Mouse (Mus musculus) splenic B cell, adult 2 months (primary cell): ENCODE measurements around the gene Xpr1.
"Not testable (repeated sequence)": the region's sequence is repeated elsewhere in the genome, so short reads cannot be mapped to it uniquely, and the experiment has no call there.

ENCODE experiments used
- DNase-seq: peaks from one replicate; pipeline ENCODE4 v3.0.0-alpha.2; 2011; ENCODE audit warnings: low read depth, low spot score
- H3K27me3 ChIP-seq: 2 replicates; pipeline ENCODE4 v1.6.1; 2012; ENCODE audit warnings: mild to moderate bottlenecking, low read length, moderate library complexity, mixed read lengths; ENCODE audit not compliant: control insufficient read depth, poor library complexity, insufficient read depth, severe bottlenecking
- H3K36me3 ChIP-seq: 2 replicates; pipeline ENCODE4 v1.6.1; 2012; ENCODE audit warnings: mild to moderate bottlenecking, low read length, moderate library complexity, mixed read lengths; ENCODE audit not compliant: control insufficient read depth, poor library complexity, insufficient read depth, severe bottlenecking

Gene Xpr1

DNA sequence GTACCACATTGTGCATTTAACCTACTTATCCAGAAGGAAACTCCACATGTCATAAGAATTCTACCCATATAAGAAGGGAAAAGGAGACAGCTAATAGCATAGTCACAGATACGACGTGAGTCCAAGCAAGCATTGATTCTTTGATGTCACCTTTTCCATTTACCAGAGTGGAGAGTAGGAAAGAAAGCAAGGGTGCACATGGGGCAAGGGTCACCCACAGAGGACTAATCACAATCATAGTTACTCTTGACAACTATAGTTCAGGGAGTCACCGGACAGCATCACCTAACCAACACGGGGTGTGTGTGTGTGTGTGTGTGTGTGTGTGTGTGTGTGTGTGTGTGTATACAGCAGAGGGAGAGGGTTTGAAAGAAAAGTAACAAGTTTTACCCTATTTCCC is 141.4 kb downstream of the Xpr1 start:
- H3K36me3 ChIP-seq = peaks cover 11% of the 10 kb centered on the region
- H3K27me3 ChIP-seq = no peaks in the 10 kb centered on the region
- DNase-seq = no peak

GRCm38 (mm10) chr1:155274976-155275375 is 142.2 kb downstream of the Xpr1 start:
- DNase-seq = no peak
- H3K36me3 ChIP-seq = peaks cover 7% of the 10 kb centered on the region
- no peaks in the 10 kb centered on the region for H3K27me3 ChIP-seq

DNA sequence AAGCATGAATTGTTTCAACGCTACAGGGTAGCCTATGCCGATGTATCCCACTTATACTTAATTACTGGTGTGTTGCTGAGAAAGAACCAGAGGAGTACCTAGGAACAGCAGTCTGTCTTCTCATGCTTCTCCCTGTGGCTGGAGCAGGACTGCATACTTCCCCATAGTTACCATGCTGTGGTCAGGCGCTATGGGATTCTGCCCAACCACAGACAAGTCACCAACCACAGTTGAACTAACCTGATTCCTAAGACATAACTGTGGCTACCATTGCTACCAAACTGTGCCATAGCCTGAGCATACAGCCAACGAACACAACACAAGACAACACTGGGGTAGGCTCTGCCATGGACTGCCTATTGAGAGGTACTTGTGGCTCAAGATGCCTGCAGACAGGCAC is 144.3 kb downstream of the Xpr1 start:
- H3K27me3 ChIP-seq = no peaks in the 10 kb centered on the region
- peaks cover 5% of the 10 kb centered on the region for H3K36me3 ChIP-seq
- no peak for DNase-seq

DNA sequence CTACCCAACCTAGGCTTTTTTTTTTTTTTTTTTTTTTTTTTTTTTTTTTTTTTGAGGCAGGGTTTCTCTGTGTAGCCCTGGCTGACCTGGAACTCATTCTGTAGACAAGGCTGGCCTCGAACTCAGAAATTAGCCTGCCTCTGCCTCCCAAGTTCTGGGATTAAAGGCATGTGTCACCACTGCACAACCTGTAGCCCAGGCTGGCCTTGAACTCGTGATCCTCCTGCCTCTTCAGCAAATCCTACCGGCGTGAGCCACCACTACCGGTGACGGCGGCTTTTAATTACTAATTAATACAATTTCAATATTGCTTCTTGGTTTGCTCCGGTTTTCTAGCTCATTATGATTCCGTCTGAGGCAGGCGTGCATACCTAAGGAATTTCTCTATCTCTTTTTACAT is 154.7 kb downstream of the Xpr1 start:
- H3K36me3 ChIP-seq, H3K27me3 ChIP-seq, DNase-seq: not testable (repeated sequence)

DNA sequence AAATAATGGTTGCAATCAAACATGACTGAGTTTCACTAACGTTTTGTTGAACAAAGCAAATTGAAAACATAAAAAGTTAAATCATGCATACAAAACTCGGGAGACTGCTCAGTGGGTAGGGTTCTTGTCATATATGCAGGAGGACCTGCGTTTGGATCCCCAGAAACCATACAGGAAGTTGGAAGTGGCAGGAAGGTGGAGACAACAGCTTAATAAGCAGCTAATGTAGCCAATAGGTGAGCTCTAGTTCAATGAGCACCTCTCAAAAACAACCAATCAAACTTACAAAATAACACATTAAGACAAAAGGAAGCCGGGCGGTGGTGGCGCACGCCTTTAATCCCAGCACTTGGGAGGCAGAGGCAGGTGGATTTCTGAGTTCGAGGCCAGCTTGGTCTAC is 162.9 kb downstream of the Xpr1 start:
- Histone ChIP-seq H3K36me3 (no peaks in the 10 kb centered on the region), H3K27me3 (peaks cover 2% of the 10 kb centered on the region; the same call in 1 of the 2 replicates)
- no peak for DNase-seq

DNA sequence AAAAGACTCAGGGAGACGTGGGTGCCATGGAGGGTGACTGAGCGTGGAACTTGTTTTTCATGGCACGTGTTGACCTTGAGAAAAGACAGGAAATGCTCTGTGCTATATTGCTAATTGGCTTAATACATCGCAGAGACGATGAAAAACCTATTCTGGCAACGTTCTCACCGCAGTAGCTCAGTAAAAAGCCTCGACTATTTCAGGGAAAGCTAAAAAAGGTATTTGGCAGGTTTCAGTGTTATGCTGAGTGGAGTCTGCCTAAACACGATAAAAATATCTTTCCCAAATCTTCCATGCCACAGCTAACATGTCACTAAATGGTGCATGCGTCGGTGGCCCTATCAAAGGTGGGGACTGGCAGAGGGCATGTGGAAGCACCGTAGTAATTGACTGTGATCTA is 164.1 kb downstream of the Xpr1 start:
- Histone ChIP-seq H3K36me3 (no peaks in the 10 kb centered on the region), H3K27me3 (peaks cover 2% of the 10 kb centered on the region; the same call in 1 of the 2 replicates)
- DNase-seq = no peak

DNA sequence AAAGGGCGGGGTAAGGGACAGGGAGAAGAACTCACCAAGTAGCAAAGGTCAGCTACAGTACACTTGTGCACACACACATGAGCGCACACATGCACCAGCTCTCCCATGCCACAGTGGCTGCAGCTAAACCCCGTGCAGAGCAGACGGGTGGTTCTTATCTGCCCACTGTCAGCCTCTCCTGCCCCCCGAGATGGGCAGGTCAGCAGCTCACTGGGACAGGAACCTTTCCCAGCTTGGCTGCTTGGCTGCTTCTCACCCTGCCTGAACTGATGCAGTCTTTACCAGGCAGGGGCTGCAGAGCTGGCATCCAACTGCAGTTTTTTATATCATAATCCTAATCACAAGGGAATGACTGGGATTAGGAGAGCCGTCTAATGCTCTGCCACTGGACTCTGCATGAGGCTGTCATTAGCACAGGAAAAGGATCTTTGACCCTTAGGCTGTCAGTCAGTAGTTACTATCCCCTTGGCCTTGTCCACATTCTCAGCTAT is 164.5 kb downstream of the Xpr1 start:
- no peak for DNase-seq
- Histone ChIP-seq H3K27me3 (peaks cover 2% of the 10 kb centered on the region; the same call in 1 of the 2 replicates), H3K36me3 (no peaks in the 10 kb centered on the region)

DNA sequence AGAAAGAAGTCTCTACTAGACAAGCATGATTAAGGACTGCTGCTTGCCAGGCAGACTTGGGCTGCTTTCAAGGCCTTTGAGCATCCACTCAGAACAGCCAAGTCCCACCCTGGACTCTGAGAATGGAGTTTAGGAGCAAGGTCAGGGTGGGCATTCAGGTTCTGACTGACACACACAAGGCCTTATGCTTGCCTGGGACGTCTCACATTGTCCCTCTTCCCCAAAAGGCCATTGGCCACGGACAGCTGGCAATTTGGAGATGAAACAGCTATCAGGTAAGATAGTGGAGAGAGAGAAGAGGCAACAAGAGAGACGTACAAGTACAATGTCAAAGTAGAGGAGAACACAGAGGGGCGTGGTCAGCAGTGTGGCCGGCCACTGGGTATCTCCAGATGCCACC is 165.6 kb downstream of the Xpr1 start:
- DNase-seq = no peak
- H3K36me3 ChIP-seq = no peaks in the 10 kb centered on the region
- peaks cover 2% of the 10 kb centered on the region; the same call in 1 of the 2 replicates for H3K27me3 ChIP-seq

GRCm38 (mm10) chr1:155250531-155251135 is 166.6 kb downstream of the Xpr1 start:
- H3K36me3 ChIP-seq = no peaks in the 10 kb centered on the region
- no peak for DNase-seq
- H3K27me3 ChIP-seq = peaks cover 3% of the 10 kb centered on the region; the same call in 1 of the 2 replicates

GRCm38 (mm10) chr1:155249896-155250295 is 167.3 kb downstream of the Xpr1 start:
- peaks cover 4% of the 10 kb centered on the region; the same call in 1 of the 2 replicates for H3K27me3 ChIP-seq
- no peak for DNase-seq
- H3K36me3 ChIP-seq = no peaks in the 10 kb centered on the region

DNA sequence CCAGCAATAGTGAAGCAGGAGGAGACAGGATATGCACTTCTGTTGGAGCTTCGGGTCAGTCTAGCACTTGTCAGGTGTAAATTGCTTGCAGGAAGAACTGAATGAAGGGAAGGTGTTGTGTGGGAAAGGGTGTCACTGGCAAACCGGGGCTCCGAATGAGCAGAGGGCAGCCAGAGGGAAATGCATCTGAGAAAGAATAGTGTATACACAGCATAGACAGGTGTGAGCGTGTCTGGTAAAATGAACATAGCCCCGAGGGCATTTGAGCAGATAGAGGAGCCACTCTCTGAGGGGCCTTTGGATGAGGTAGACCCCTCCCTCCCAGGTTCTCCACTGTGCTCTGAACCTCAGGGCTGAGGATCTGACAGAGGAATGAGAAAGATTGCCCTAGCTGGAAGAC is 169.2 kb downstream of the Xpr1 start:
- no peaks in the 10 kb centered on the region for H3K36me3 ChIP-seq
- DNase-seq = no peak
- peaks cover 7% of the 10 kb centered on the region; the same call in 1 of the 2 replicates for H3K27me3 ChIP-seq

GRCm38 (mm10) chr1:155247441-155247840 is 169.8 kb downstream of the Xpr1 start:
- Histone ChIP-seq H3K36me3 (no peaks in the 10 kb centered on the region), H3K27me3 (peaks cover 7% of the 10 kb centered on the region; the same call in 1 of the 2 replicates)
- no peak for DNase-seq

- DNase-seq = no peak
- peaks cover 7% of the 10 kb centered on the region; the same call in 1 of the 2 replicates for H3K27me3 ChIP-seq
- H3K36me3 ChIP-seq = no peaks in the 10 kb centered on the region
Measured at GRCm38 (mm10) chr1:155245516-155245915, 171.7 kb downstream of the Xpr1 start.

- Histone ChIP-seq H3K27me3 (peaks cover 7% of the 10 kb centered on the region; the same call in 1 of the 2 replicates), H3K36me3 (no peaks in the 10 kb centered on the region)
- no peak for DNase-seq
Measured at GRCm38 (mm10) chr1:155244771-155245211, 172.4 kb downstream of the Xpr1 start.

DNA sequence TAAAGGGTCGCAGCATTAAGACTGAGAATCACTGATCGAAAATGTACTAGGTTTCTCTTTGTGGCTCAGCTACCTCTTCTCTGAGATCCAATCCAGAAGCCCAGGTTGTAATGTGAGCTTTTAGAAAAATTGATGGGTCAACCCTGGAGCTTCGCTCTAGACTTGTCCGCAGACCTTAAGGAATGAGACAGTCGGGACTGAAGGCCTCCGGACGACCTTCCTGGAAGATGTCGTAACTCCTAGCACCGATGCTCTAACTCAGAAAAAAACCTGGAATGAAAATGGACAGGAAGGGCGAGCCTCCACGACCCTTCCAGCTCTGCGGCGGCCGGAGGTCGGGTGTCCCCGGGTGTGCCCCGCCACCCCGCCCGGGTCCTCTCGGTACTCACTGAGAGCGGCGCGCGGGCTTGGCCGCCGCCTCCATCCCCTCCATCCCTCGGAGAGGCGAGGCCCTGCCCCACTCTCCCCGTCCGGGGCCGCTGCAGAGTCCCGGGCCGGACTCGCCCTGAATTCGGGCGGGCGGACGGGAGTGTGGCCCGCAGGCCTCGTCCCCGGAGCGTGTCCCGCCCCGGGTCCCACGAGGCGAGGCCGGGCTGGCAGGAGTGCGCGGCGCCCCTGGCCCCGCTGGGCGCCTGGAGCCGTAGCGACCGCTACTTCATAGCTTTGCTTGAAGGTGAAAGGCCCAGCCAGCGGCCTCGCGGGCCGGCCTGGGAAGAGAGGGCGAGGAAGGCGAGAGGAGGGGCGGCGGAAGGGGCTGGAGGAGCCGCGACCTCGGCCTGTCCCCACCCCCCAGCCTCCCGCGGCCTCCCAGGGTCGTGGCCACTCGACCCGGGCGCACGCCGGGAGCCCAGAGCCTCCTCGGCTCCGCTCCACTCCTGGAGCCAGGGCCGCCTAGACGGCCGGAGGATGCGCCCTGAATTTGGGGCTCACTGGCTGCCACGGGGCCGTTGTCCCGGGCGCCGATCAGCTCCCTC is 173.1 kb downstream of the Xpr1 start, which contains the start of gene BC034090:
TSS of gene BC034090 (minus strand) at position 648 of the 974 bp plus-strand sequence.
- Histone ChIP-seq H3K36me3 (no peaks in the 10 kb centered on the region), H3K27me3 (peaks cover 7% of the 10 kb centered on the region; the same call in 1 of the 2 replicates)
- no peak for DNase-seq
